Mouse (Mus musculus) thymus, adult 2 months (tissue): ENCODE measurements around the gene Tshr.

Source experiments
- CTCF ChIP-seq: fragments of 200-500 bp; IDR thresholded peaks from 2 replicates; pipeline ENCODE4 v1.5.1; 2012; ENCODE audit warnings: mild to moderate bottlenecking, control low read depth, low read length, moderate library complexity, borderline replicate concordance; ENCODE audit not compliant: control insufficient read depth, poor library complexity, insufficient read depth; ENCODE audit errors: extremely low read depth
- POLR2A ChIP-seq: fragments of 200-500 bp; IDR thresholded peaks from 2 replicates; pipeline ENCODE4 v1.6.1; 2012; ENCODE audit warnings: mild to moderate bottlenecking, low read length, control low read depth, moderate library complexity; ENCODE audit not compliant: control insufficient read depth, poor library complexity, insufficient read depth; ENCODE audit errors: extremely low read depth

DNA sequence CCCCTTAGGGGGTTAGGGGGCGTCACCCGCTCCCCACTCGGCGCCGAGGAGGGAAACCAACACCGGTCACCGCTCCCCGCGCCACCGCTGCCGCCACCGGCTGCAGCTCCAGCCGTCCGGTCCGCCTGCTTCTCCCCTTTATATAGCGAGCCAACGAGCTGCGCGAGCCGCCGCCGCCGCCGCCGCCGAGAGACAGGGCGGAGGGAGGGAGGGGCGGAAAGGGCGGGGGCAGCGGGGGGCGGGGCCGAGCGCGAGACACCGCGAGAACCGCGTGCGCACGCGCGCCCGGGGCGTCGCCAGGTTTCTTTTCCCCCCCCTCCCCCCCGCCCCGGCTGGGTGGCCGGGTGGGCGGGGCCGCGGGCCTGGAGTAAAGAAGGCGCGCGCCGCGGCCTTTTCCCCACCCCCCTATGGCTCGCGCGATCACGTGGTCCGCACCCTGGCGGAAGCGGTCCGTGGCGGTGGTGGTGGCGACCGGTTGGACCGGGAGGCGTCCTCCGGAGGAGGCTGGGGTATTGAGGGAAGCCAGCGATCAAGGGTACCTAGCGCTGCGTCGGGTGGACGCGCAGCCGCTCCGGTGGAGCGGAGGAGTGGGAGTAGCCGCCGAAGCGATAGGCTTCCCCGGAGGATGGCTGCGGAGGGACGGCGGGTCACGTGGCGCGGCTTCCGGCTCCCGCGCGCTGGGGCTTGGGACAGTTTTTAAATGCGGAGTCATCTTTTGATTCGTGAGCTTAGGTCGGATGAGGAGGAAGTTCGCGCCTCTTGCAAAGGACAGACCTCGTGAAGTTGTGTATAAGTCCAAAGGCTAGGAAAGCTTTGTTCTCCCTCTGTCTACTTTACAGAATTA, 205.7 kb downstream of the Tshr start, which contains the start of gene Gtf2a1:
- peak; percentile 21; the same call in 1 of the 2 replicates for TF ChIP-seq CTCF
- peak; percentile 100 for TF ChIP-seq POLR2A
